8 mouse cellular contexts compared by ENCODE assay signal in genomic region chr6:34318172-34318571, GRCm38 (mm10). TPM values are rescaled to one million over a fixed set of nuclear protein-coding genes. Genes with fewer than 3 reads are reported as not detected.
DNase-seq lines count a peak whose midpoint lies in the region; ATAC-seq lines count a peak whose summit lies in the region.

No protein-coding gene starts in this region.

- H3K9ac ChIP-seq in hindbrain, embryonic 15.5 days, result no peak overlapping the region
- peak overlapping the region; percentile 50; the same call in 1 of the 2 replicates for H3K9ac ChIP-seq in liver, embryonic 12.5 days

- no peaks in the 10 kb centered on the region for H3K36me3 ChIP-seq in erythroblast, embryonic 14.5 days (ENCODE audit: control insufficient read depth)
- H3K36me3 ChIP-seq in hindbrain, embryonic 15.5 days, result no peaks in the 10 kb centered on the region
- H3K36me3 ChIP-seq in liver, embryonic 12.5 days, result no peaks in the 10 kb centered on the region

- DNase-seq in 3T3-L1 (ENCODE audit: low read depth, low spot score), result peak; percentile 80
- DNase-seq in c-Kit-positive CD71-negative TER-119-negative erythroid progenitor cells, embryonic 14.5 days (ENCODE audit: low read depth), result peak; percentile 12
- peak; percentile 18 for DNase-seq in thymus, postnatal 14 days

- ATAC-seq in erythroblast, adult 5-6 weeks (replicated peaks; ENCODE audit: low FRiP score, poor library complexity, severe bottlenecking), result no peak
- ATAC-seq in hindbrain, embryonic 15.5 days (ENCODE audit: low FRiP score, low read depth), result no peak
- ATAC-seq in liver, embryonic 12.5 days, result no peak
- ATAC-seq in erythroid progenitor cell, adult 5-6 weeks (replicated peaks; ENCODE audit: low FRiP score, poor library complexity, severe bottlenecking), result no peak

- H3K4me2 ChIP-seq in hindbrain, embryonic 15.5 days, result 0 out of 2 replicates have a peak overlapping the region, but pooled peaks have one; percentile 91
- H3K4me2 ChIP-seq in liver, embryonic 12.5 days, result peak overlapping the region; percentile 90

- 52% methylated on average over 5 of the region's 5 CpGs for WGBS in hindbrain, embryonic 15.5 days
- 45% methylated on average over 5 of the region's 5 CpGs for WGBS in liver, embryonic 12.5 days (ENCODE audit: insufficient replicate concordance)

- H3K9me3 ChIP-seq in erythroblast, embryonic 14.5 days (ENCODE audit: control insufficient read depth, low read length), result peaks cover 5% of the 10 kb centered on the region
- H3K9me3 ChIP-seq in hindbrain, embryonic 15.5 days, result no peaks in the 10 kb centered on the region
- H3K9me3 ChIP-seq in liver, embryonic 12.5 days (replicated peaks), result no peaks in the 10 kb centered on the region; the same call in 1 of the 2 replicates

- peaks cover 19% of the 10 kb centered on the region for H3K4me1 ChIP-seq in erythroblast, embryonic 14.5 days (ENCODE audit: control insufficient read depth)
- H3K4me1 ChIP-seq in hindbrain, embryonic 15.5 days (replicated peaks), result peaks cover 19% of the 10 kb centered on the region
- peaks cover 17% of the 10 kb centered on the region for H3K4me1 ChIP-seq in liver, embryonic 12.5 days

- H3K4me3 ChIP-seq in erythroblast, embryonic 14.5 days (replicated peaks), result peak overlapping the region; percentile 70
- no peak overlapping the region for H3K4me3 ChIP-seq in hindbrain, embryonic 15.5 days
- peak overlapping the region; percentile 75 for H3K4me3 ChIP-seq in liver, embryonic 12.5 days

- H3K27me3 ChIP-seq in erythroblast, embryonic 14.5 days (ENCODE audit: control insufficient read depth), result peaks cover 8% of the 10 kb centered on the region; the same call in 1 of the 2 replicates
- no peaks in the 10 kb centered on the region for H3K27me3 ChIP-seq in hindbrain, embryonic 15.5 days
- H3K27me3 ChIP-seq in liver, embryonic 12.5 days (replicated peaks), result no peaks in the 10 kb centered on the region

- no peak overlapping the region for H3K27ac ChIP-seq in hindbrain, embryonic 15.5 days (replicated peaks)
- H3K27ac ChIP-seq in liver, embryonic 12.5 days, result no peak overlapping the region

RNA-seq across cellular contexts. Expression of gene Akr1b3, which starts 0.9 kb away (rescaled TPM):
- 0.52 and 0.54 TPM in 2 replicates for polyA plus RNA-seq in erythroblast, embryonic 14.5 days (2012)
- total RNA-seq in erythroblast, adult 5-6 weeks (2015; ENCODE audit: low replicate concordance), result 18.6 and 72.8 TPM in 2 replicates
- 18.1 and 27.4 TPM in 2 replicates for total RNA-seq in erythroblast, adult 5-6 weeks (2017; ENCODE audit: low replicate concordance)
- polyA plus RNA-seq in hindbrain, embryonic 15.5 days (2015; fragmentation: Nextera tagmentation; extraction: Ambion mirVana), result 119 and 127 TPM in 2 replicates
- polyA plus RNA-seq in liver, embryonic 12.5 days (2016; fragmentation: Nextera tagmentation; extraction: Ambion mirVana), result 74.0 and 85.0 TPM in 2 replicates
- total RNA-seq in erythroid progenitor cell, adult 5-6 weeks (2015; ENCODE audit: low replicate concordance), result 33.2 and 46.9 TPM in 2 replicates
- 12.5 and 16.8 TPM in 2 replicates for total RNA-seq in erythroid progenitor cell, adult 5-6 weeks (2017; ENCODE audit: low replicate concordance)

RNA-seq across cellular contexts. Expression of gene Akr1b8, which starts 35.7 kb away (rescaled TPM):
- polyA plus RNA-seq in erythroblast, embryonic 14.5 days (2012), result not detected in 2 replicates
- not detected in 2 replicates for total RNA-seq in erythroblast, adult 5-6 weeks (2015; ENCODE audit: low replicate concordance)
- total RNA-seq in erythroblast, adult 5-6 weeks (2017; ENCODE audit: low replicate concordance), result not detected in 2 replicates
- polyA plus RNA-seq in hindbrain, embryonic 15.5 days (2015; fragmentation: Nextera tagmentation; extraction: Ambion mirVana), result 4.3 and 5.2 TPM in 2 replicates
- polyA plus RNA-seq in liver, embryonic 12.5 days (2016; fragmentation: Nextera tagmentation; extraction: Ambion mirVana), result 6.8 and 8.3 TPM in 2 replicates
- not detected in 2 replicates for total RNA-seq in erythroid progenitor cell, adult 5-6 weeks (2015; ENCODE audit: low replicate concordance)
- total RNA-seq in erythroid progenitor cell, adult 5-6 weeks (2017; ENCODE audit: low replicate concordance), result not detected in 2 replicates

Comparison
In these comparisons a context has a peak if more than half of its experiments do, and no peak if none do; other contexts are left out.
1. DNase-seq: peak in every context shown above with its lines; median percentile 80 in 3T3-L1; 18 in thymus, postnatal 14 days; 12 in c-Kit-positive CD71-negative TER-119-negative erythroid progenitor cells, embryonic 14.5 days.
2. RNA of gene Akr1b3, which starts 0.9 kb away (polyA plus RNA-seq): 119 to 127 TPM in hindbrain, embryonic 15.5 days and 74.0 to 85.0 TPM in liver, embryonic 12.5 days; 0.52 to 0.54 TPM in erythroblast, embryonic 14.5 days; every median in the first group is over 10 times any median in the second.